ENCODE assay signal across 7 mouse cellular contexts in genomic region chr8:72160007-72160406, GRCm38 (mm10). TPM values are rescaled to one million over a fixed set of nuclear protein-coding genes. Genes with fewer than 3 reads are reported as not detected.
DNase-seq lines count a peak whose midpoint lies in the region; ATAC-seq lines count a peak whose summit lies in the region.

No protein-coding gene starts in this region.

- ATAC-seq in lung, embryonic 16.5 days (ENCODE audit: low read depth): no peak
- ATAC-seq in embryonic facial prominence, embryonic 12.5 days (ENCODE audit: insufficient number of reproducible peaks, insufficient read depth, low FRiP score, low TSS enrichment): no peak
- no peak for ATAC-seq in limb, embryonic 12.5 days (ENCODE audit: insufficient number of reproducible peaks, insufficient read depth, low FRiP score, low TSS enrichment, low read depth)
- no peak for ATAC-seq in stomach, embryonic 15.5 days (ENCODE audit: insufficient read depth, low FRiP score, low read depth)
- no peak for ATAC-seq in inflammation-experienced regulatory T-cells, adult 6 months

- H3K27me3 ChIP-seq in lung, embryonic 16.5 days (ENCODE audit: control insufficient read depth, insufficient read depth, low read depth, low read length): no peaks in the 10 kb centered on the region
- no peaks in the 10 kb centered on the region for H3K27me3 ChIP-seq in embryonic facial prominence, embryonic 12.5 days
- H3K27me3 ChIP-seq in limb, embryonic 12.5 days: no peaks in the 10 kb centered on the region
- H3K27me3 ChIP-seq in stomach, embryonic 15.5 days (replicated peaks): no peaks in the 10 kb centered on the region

- WGBS in lung, embryonic 16.5 days: 65% methylated on average over 3 of the region's 3 CpGs
- WGBS in embryonic facial prominence, embryonic 12.5 days: 81% methylated on average over 3 of the region's 3 CpGs
- 75% methylated on average over 3 of the region's 3 CpGs for WGBS in limb, embryonic 12.5 days
- 63% methylated on average over 3 of the region's 3 CpGs for WGBS in stomach, embryonic 15.5 days

- no peaks in the 10 kb centered on the region for H3K9me3 ChIP-seq in lung, embryonic 16.5 days (ENCODE audit: control insufficient read depth, low read length)
- no peaks in the 10 kb centered on the region for H3K9me3 ChIP-seq in embryonic facial prominence, embryonic 12.5 days
- no peaks in the 10 kb centered on the region for H3K9me3 ChIP-seq in limb, embryonic 12.5 days
- no peaks in the 10 kb centered on the region for H3K9me3 ChIP-seq in stomach, embryonic 15.5 days

- H3K36me3 ChIP-seq in lung, embryonic 16.5 days (ENCODE audit: control insufficient read depth, insufficient read depth, low read length): peaks cover 5% of the 10 kb centered on the region; the same call in 1 of the 2 replicates
- peaks cover 8% of the 10 kb centered on the region; the same call in 1 of the 2 replicates for H3K36me3 ChIP-seq in embryonic facial prominence, embryonic 12.5 days
- peaks cover 9% of the 10 kb centered on the region for H3K36me3 ChIP-seq in limb, embryonic 12.5 days
- H3K36me3 ChIP-seq in stomach, embryonic 15.5 days: no peaks in the 10 kb centered on the region

- H3K4me3 ChIP-seq in lung, embryonic 16.5 days (ENCODE audit: low read length): peak overlapping the region; percentile 53
- H3K4me3 ChIP-seq in embryonic facial prominence, embryonic 12.5 days: peak overlapping the region; percentile 97
- H3K4me3 ChIP-seq in limb, embryonic 12.5 days (replicated peaks): peak overlapping the region; percentile 40
- H3K4me3 ChIP-seq in stomach, embryonic 15.5 days (replicated peaks): peak overlapping the region; percentile 42

- DNase-seq in lung, postnatal 14 days: no peak
- DNase-seq in cerebellum, postnatal 4 days (ENCODE audit: low spot score in 2 of 2): no peak

- peaks cover 12% of the 10 kb centered on the region for H3K4me1 ChIP-seq in lung, embryonic 16.5 days (replicated peaks; ENCODE audit: control insufficient read depth, insufficient read depth, low read length)
- peaks cover 15% of the 10 kb centered on the region for H3K4me1 ChIP-seq in embryonic facial prominence, embryonic 12.5 days
- peaks cover 18% of the 10 kb centered on the region for H3K4me1 ChIP-seq in limb, embryonic 12.5 days (replicated peaks)
- H3K4me1 ChIP-seq in stomach, embryonic 15.5 days: peaks cover 17% of the 10 kb centered on the region

- peak overlapping the region; percentile 68 for H3K9ac ChIP-seq in lung, embryonic 16.5 days (ENCODE audit: low read length)
- H3K9ac ChIP-seq in embryonic facial prominence, embryonic 12.5 days: no peak overlapping the region
- H3K9ac ChIP-seq in limb, embryonic 12.5 days (replicated peaks): no peak overlapping the region
- H3K9ac ChIP-seq in stomach, embryonic 15.5 days: no peak overlapping the region

- H3K4me2 ChIP-seq in lung, embryonic 16.5 days (ENCODE audit: low read depth, low read length): peak overlapping the region; percentile 82
- H3K4me2 ChIP-seq in embryonic facial prominence, embryonic 12.5 days (replicated peaks): peak overlapping the region; percentile 48
- H3K4me2 ChIP-seq in limb, embryonic 12.5 days: peak overlapping the region; percentile 59
- H3K4me2 ChIP-seq in stomach, embryonic 15.5 days: peak overlapping the region; percentile 78

- H3K27ac ChIP-seq in lung, embryonic 16.5 days (ENCODE audit: low read length): no peak overlapping the region; the same call in 1 of the 2 replicates
- H3K27ac ChIP-seq in embryonic facial prominence, embryonic 12.5 days: no peak overlapping the region
- H3K27ac ChIP-seq in limb, embryonic 12.5 days: no peak overlapping the region
- H3K27ac ChIP-seq in stomach, embryonic 15.5 days: no peak overlapping the region

RNA-seq across cellular contexts. Expression of gene Rab8a, which starts 1.0 kb away (rescaled TPM):
- 112 and 125 TPM in 2 replicates for polyA plus RNA-seq in lung, embryonic 16.5 days (2015; fragmentation: Nextera tagmentation; extraction: Ambion mirVana)
- 120 and 123 TPM in 2 replicates for polyA plus RNA-seq in embryonic facial prominence, embryonic 12.5 days (2016; fragmentation: Nextera tagmentation; extraction: Ambion mirVana)
- 117 TPM in 2 replicates for polyA plus RNA-seq in limb, embryonic 12.5 days (2016; fragmentation: Nextera tagmentation; extraction: Ambion mirVana)
- polyA plus RNA-seq in stomach, embryonic 15.5 days (2015; fragmentation: Nextera tagmentation; extraction: Ambion mirVana): 131 and 141 TPM in 2 replicates
- 100 to 1,000 TPM; 134 to 245 (median 197) TPM for polyA plus RNA-seq in inflammation-experienced regulatory T-cells, adult 6 months (2017; shearing (Covaris generic))

RNA-seq across cellular contexts. Expression of gene Tpm4, which starts 25.2 kb away (rescaled TPM):
- polyA plus RNA-seq in lung, embryonic 16.5 days (2015; fragmentation: Nextera tagmentation; extraction: Ambion mirVana): 906 and 927 TPM in 2 replicates
- 627 and 659 TPM in 2 replicates for polyA plus RNA-seq in embryonic facial prominence, embryonic 12.5 days (2016; fragmentation: Nextera tagmentation; extraction: Ambion mirVana)
- 668 and 683 TPM in 2 replicates for polyA plus RNA-seq in limb, embryonic 12.5 days (2016; fragmentation: Nextera tagmentation; extraction: Ambion mirVana)
- 591 and 600 TPM in 2 replicates for polyA plus RNA-seq in stomach, embryonic 15.5 days (2015; fragmentation: Nextera tagmentation; extraction: Ambion mirVana)
- polyA plus RNA-seq in inflammation-experienced regulatory T-cells, adult 6 months (2017; shearing (Covaris generic)): 100 to 1,000 TPM; 170 to 464 (median 172) TPM

RNA-seq across cellular contexts. Expression of gene Hsh2d, which starts 29.4 kb away (rescaled TPM):
- polyA plus RNA-seq in lung, embryonic 16.5 days (2015; fragmentation: Nextera tagmentation; extraction: Ambion mirVana): 0.41 and 0.60 TPM in 2 replicates
- polyA plus RNA-seq in embryonic facial prominence, embryonic 12.5 days (2016; fragmentation: Nextera tagmentation; extraction: Ambion mirVana): not detected in 2 replicates
- polyA plus RNA-seq in limb, embryonic 12.5 days (2016; fragmentation: Nextera tagmentation; extraction: Ambion mirVana): not detected in 2 replicates
- polyA plus RNA-seq in stomach, embryonic 15.5 days (2015; fragmentation: Nextera tagmentation; extraction: Ambion mirVana): 1.2 and 1.3 TPM in 2 replicates
- 10 to 100 TPM; 23.8 to 30.8 (median 24.6) TPM for polyA plus RNA-seq in inflammation-experienced regulatory T-cells, adult 6 months (2017; shearing (Covaris generic))

RNA-seq across cellular contexts. Expression of gene Cib3, which starts 52.6 kb away (rescaled TPM):
- 0.20 TPM in 1 of 2 replicates, not detected in the other for polyA plus RNA-seq in lung, embryonic 16.5 days (2015; fragmentation: Nextera tagmentation; extraction: Ambion mirVana)
- not detected in 2 replicates for polyA plus RNA-seq in embryonic facial prominence, embryonic 12.5 days (2016; fragmentation: Nextera tagmentation; extraction: Ambion mirVana)
- polyA plus RNA-seq in limb, embryonic 12.5 days (2016; fragmentation: Nextera tagmentation; extraction: Ambion mirVana): not detected in 2 replicates
- 0.19 TPM in 1 of 2 replicates, not detected in the other for polyA plus RNA-seq in stomach, embryonic 15.5 days (2015; fragmentation: Nextera tagmentation; extraction: Ambion mirVana)
- 1 to 10 TPM in 1 of 3 experiments, not detected in 2; 2.8 TPM for polyA plus RNA-seq in inflammation-experienced regulatory T-cells, adult 6 months (2017; shearing (Covaris generic))

RNA-seq across cellular contexts. Expression of gene Olfr374, which starts 53.2 kb away (rescaled TPM):
- polyA plus RNA-seq in lung, embryonic 16.5 days (2015; fragmentation: Nextera tagmentation; extraction: Ambion mirVana): not detected in 2 replicates
- polyA plus RNA-seq in embryonic facial prominence, embryonic 12.5 days (2016; fragmentation: Nextera tagmentation; extraction: Ambion mirVana): 0.03 and 0.08 TPM in 2 replicates
- not detected in 2 replicates for polyA plus RNA-seq in limb, embryonic 12.5 days (2016; fragmentation: Nextera tagmentation; extraction: Ambion mirVana)
- polyA plus RNA-seq in stomach, embryonic 15.5 days (2015; fragmentation: Nextera tagmentation; extraction: Ambion mirVana): 0.01 TPM in 1 of 2 replicates, not detected in the other
- under 1 TPM; 0.08 to 0.72 (median 0.28) TPM for polyA plus RNA-seq in inflammation-experienced regulatory T-cells, adult 6 months (2017; shearing (Covaris generic))

Comparison
In these comparisons a context has a peak if more than half of its experiments do, and no peak if none do; other contexts are left out.
1. H3K4me3 ChIP-seq: peak in every context shown above with its lines; median percentile 97 in embryonic facial prominence, embryonic 12.5 days; 53 in lung, embryonic 16.5 days; 42 in stomach, embryonic 15.5 days; 40 in limb, embryonic 12.5 days.
2. RNA of gene Hsh2d, which starts 29.4 kb away (polyA plus RNA-seq): 23.8 to 30.8 TPM in inflammation-experienced regulatory T-cells, adult 6 months; 1.2 to 1.3 TPM in stomach, embryonic 15.5 days, 0.41 to 0.60 TPM in lung, embryonic 16.5 days, not detected in limb, embryonic 12.5 days and not detected in embryonic facial prominence, embryonic 12.5 days; every median in the first group is over 10 times any median in the second.
3. Peak in every context shown above with its lines, with median percentiles within 50 percentile points of each other: H3K4me2 ChIP-seq.